Mouse (Mus musculus) embryonic fibroblast, embryonic 13.5 days (primary cell): ENCODE measurements around the gene Pnkd.

Source experiments
- CTCF ChIP-seq: IDR thresholded peaks from 2 replicates; pipeline ENCODE4 v1.5.1; 2011; ENCODE audit warnings: mild to moderate bottlenecking, control low read depth, low read length, moderate library complexity, borderline replicate concordance; ENCODE audit not compliant: insufficient read depth
- POLR2A ChIP-seq: IDR thresholded peaks from 2 replicates; pipeline ENCODE4 v1.6.1; 2011; ENCODE audit warnings: low read depth, mild to moderate bottlenecking, control low read depth, low read length, moderate library complexity

DNA sequence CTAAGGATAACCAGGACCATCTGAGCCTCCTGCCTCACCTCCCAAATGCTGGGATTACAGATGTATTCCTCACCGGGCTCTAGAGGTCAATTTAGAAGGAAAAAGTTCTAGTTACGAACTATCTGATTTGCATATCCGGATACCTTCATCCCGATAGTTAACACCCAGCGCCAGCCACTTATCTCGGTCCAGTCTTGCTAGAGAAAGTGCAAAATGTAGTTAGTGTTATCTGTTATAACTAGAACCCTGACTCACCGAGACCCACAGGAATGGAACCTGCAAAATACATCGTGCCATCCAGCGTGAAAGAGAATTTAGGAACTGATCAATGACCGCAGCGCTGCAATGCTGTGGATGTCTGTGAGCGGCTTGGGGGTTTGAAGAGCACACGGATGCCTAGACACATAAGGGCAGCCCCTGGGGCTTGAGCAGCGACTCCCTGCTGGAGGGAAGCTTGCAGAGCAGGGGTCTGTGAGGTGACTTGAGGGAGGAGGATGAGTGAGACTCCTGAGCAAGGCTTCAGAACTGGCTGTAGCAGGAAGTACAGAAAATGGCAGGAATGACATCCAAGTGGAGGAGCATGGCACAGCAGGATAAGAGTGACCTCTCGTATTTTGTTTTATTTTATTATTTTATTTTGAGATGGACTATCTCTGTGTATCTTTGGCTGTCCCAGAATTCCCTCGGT is 116.4 kb downstream of the Pnkd start:
- TF ChIP-seq CTCF, result no peak
- TF ChIP-seq POLR2A, result no peak
